Mouse (Mus musculus) midbrain, embryonic 11.5 days (tissue): ENCODE results near the gene Trpv5. TPM values are rescaled to one million over a fixed set of nuclear protein-coding genes. Genes with fewer than 3 reads are reported as not detected.

ENCODE experiments used
- ATAC-seq: fragments of 200-750 bp; cut with Nextera tagmentation; 2 replicates; pipeline ENCODE4 v1.8.0; 2017; ENCODE audit warnings: moderate TSS enrichment, moderate library complexity; ENCODE audit not compliant: low FRiP score
- DNase-seq: peaks from one replicate; pipeline ENCODE4 v3.0.0; 2015; ENCODE audit warnings: low spot score; ENCODE audit errors: missing footprints
- H3K27ac ChIP-seq: fragments of 300-500 bp; sonication (generic); 2 replicates; pipeline ENCODE4 v1.5.1; 2014; ENCODE audit warnings: low read depth, low read length
- H3K27me3 ChIP-seq: fragments of 300-500 bp; sonication (generic); 2 replicates; pipeline ENCODE4 v1.6.1; 2014; ENCODE audit warnings: mild to moderate bottlenecking, low read length, moderate library complexity, mixed read lengths; ENCODE audit not compliant: control insufficient read depth, insufficient read depth
- H3K36me3 ChIP-seq: fragments of 300-500 bp; sonication (generic); 2 replicates; pipeline ENCODE4 v1.6.1; 2014; ENCODE audit warnings: mild to moderate bottlenecking, low read length, moderate library complexity, mixed read lengths; ENCODE audit not compliant: control insufficient read depth, insufficient read depth
- H3K4me1 ChIP-seq: fragments of 300-500 bp; sonication (generic); 2 replicates; pipeline ENCODE4 v1.6.1; 2014; ENCODE audit warnings: low read length; ENCODE audit not compliant: control insufficient read depth, insufficient read depth
- H3K4me2 ChIP-seq: fragments of 300-500 bp; sonication (generic); 2 replicates; pipeline ENCODE4 v1.6.1; 2014; ENCODE audit warnings: mild to moderate bottlenecking, moderate library complexity
- H3K4me3 ChIP-seq: fragments of 300-500 bp; sonication (generic); 2 replicates; pipeline ENCODE4 v1.5.1; 2014; ENCODE audit warnings: low read depth, low read length
- H3K9ac ChIP-seq: fragments of 300-500 bp; sonication (generic); 2 replicates; pipeline ENCODE4 v1.6.1; 2014; ENCODE audit warnings: low read length
- H3K9me3 ChIP-seq: fragments of 300-500 bp; sonication (generic); 2 replicates; pipeline ENCODE4 v1.6.1; 2016; ENCODE audit warnings: low read length; ENCODE audit not compliant: control insufficient read depth
- WGBS: fragments of 180-500 bp; shearing (Covaris S2); extraction: QIAGEN DNeasy Blood & Tissue Kit; methylation state at CpG from one replicate; pipeline ENCODE4 v1.1.7; 2014; 5-methylcytosine and 5-hydroxymethylcytosine counted together
- polyA plus RNA-seq: library from polyadenylated mRNA; unstranded; fragments of >200 nt; fragmentation: Nextera tagmentation; extraction: Ambion mirVana; gene quantifications from 2 replicates; pipeline ENCODE4 v1.2.1, GENCODE M21; 2014

The Trpv5 gene
- polyA plus RNA-seq, 1 experiment from 2014 or later: not detected

- H3K4me2 ChIP-seq: no peak overlapping the region
- H3K9me3 ChIP-seq: no peaks in the 10 kb centered on the region
- H3K27me3 ChIP-seq: no peaks in the 10 kb centered on the region
- no peaks in the 10 kb centered on the region for H3K36me3 ChIP-seq
- H3K4me1 ChIP-seq: no peaks in the 10 kb centered on the region
- DNase-seq (no peak), ATAC-seq (no peak)
- no peak overlapping the region for H3K4me3 ChIP-seq
- no peak overlapping the region for H3K9ac ChIP-seq
- no peak overlapping the region for H3K27ac ChIP-seq
Observed at GRCm38 (mm10) chr6:41646672-41647071, 33.9 kb downstream of the Trpv5 start.

DNA sequence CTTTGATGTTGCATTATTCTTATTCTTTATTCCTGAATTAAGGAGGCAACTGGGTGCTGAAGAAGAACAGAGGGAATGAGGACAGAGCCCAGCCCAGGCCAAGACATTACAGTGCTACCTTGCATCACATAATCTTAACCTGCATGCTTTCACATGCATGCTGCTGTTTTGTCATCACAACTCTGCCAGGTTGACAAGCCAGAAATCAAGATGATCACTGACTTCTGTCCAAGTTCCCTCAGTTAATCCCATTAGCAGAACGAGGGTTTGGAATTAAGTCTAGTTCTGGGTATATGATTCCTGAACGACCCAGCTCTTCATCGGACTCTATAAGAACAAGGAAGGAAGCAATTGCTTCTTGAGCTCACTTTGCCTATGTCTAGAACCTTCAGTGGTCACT is 34.3 kb downstream of the Trpv5 start:
- Histone ChIP-seq H3K9me3 (no peaks in the 10 kb centered on the region), H3K4me1 (no peaks in the 10 kb centered on the region), H3K9ac (no peak overlapping the region), H3K4me3 (no peak overlapping the region), H3K27me3 (no peaks in the 10 kb centered on the region), H3K4me2 (no peak overlapping the region), H3K36me3 (no peaks in the 10 kb centered on the region), H3K27ac (no peak overlapping the region)
- WGBS: 81% methylated on average over 3 of the region's 3 CpGs
- ATAC-seq (no peak), DNase-seq (peak; percentile 47)

DNA sequence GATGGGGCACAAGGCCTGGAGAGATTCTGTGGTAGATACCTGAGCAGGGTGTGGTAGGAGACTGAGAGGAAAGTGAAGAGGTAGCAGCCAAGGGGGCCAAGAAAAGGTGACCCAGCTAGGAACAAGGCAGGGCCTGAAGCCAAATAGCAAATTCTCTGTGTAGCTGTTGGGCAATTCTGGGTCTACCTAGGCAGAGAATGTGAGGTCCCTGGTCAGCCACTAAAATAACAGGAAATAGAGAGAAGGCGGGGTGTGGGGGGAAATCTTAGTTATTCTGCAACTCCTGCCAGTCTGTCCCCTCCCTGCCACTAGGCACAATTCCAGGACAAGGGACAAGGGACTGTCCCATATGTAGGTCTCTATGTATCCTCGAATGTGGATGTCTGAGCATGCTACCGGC is 37.3 kb downstream of the Trpv5 start:
- DNase-seq: peak; percentile 28
- 91% methylated on average over 3 of the region's 3 CpGs for WGBS
- Histone ChIP-seq H3K4me3 (no peak overlapping the region), H3K9me3 (no peaks in the 10 kb centered on the region), H3K4me2 (no peak overlapping the region), H3K36me3 (no peaks in the 10 kb centered on the region), H3K27ac (no peak overlapping the region), H3K27me3 (no peaks in the 10 kb centered on the region), H3K4me1 (no peaks in the 10 kb centered on the region), H3K9ac (no peak overlapping the region)
- no peak for ATAC-seq

GRCm38 (mm10) chr6:41642765-41643164 is 37.8 kb downstream of the Trpv5 start:
- Histone ChIP-seq H3K36me3 (no peaks in the 10 kb centered on the region), H3K9me3 (no peaks in the 10 kb centered on the region), H3K4me3 (no peak overlapping the region), H3K27ac (no peak overlapping the region), H3K4me2 (no peak overlapping the region), H3K4me1 (no peaks in the 10 kb centered on the region), H3K27me3 (no peaks in the 10 kb centered on the region), H3K9ac (no peak overlapping the region)
- peak; percentile 60 for DNase-seq
- no peak for ATAC-seq
- WGBS: 88% methylated on average over 4 of the region's 4 CpGs

GRCm38 (mm10) chr6:41641173-41641866 is 39.2 kb downstream of the Trpv5 start:
- no peak overlapping the region for H3K4me3 ChIP-seq
- H3K4me2 ChIP-seq: no peak overlapping the region
- peak; percentile 54 for DNase-seq
- 79% methylated on average over 6 of the region's 6 CpGs for WGBS
- H3K27ac ChIP-seq: no peak overlapping the region
- no peak overlapping the region for H3K9ac ChIP-seq
- no peaks in the 10 kb centered on the region for H3K27me3 ChIP-seq
- no peak for ATAC-seq
- no peaks in the 10 kb centered on the region for H3K4me1 ChIP-seq
- no peaks in the 10 kb centered on the region for H3K36me3 ChIP-seq
- no peaks in the 10 kb centered on the region for H3K9me3 ChIP-seq

GRCm38 (mm10) chr6:41640449-41640848 is 40.1 kb downstream of the Trpv5 start:
- Histone ChIP-seq H3K27ac (no peak overlapping the region), H3K4me3 (no peak overlapping the region), H3K27me3 (no peaks in the 10 kb centered on the region), H3K4me1 (no peaks in the 10 kb centered on the region), H3K9ac (no peak overlapping the region), H3K9me3 (no peaks in the 10 kb centered on the region), H3K36me3 (no peaks in the 10 kb centered on the region), H3K4me2 (no peak overlapping the region)
- WGBS: 78% methylated on average over 3 of the region's 3 CpGs
- peak; percentile 26 for DNase-seq
- ATAC-seq: no peak

DNA sequence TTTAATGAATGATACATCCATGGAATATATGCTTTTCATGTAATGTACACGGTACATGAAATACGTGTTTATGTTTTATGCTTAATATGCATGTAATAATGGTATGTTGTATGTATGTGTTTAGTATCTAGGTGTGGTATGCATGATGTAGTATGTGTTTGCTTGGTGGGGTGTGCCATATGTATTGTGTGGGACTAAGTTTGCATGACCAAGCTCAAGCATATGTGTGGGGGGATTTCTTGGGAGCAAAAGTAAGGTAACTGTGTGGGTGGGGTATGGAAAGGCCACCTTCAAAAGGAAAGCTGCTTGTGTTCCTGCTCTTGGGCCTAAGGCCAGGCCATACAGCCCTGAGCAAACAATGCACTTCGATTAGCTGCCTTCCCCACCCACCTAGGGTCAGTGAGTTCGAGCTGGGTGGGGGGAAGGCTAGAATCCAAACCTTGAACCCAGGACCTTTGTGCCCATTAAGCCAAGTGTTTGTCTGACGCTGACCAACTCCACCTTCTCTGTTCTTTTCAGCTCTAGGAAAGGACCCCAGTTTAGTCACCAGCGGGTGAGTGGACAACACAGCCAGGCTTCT is 42.6 kb downstream of the Trpv5 start:
- no peaks in the 10 kb centered on the region for H3K4me1 ChIP-seq
- no peak overlapping the region for H3K27ac ChIP-seq
- WGBS: 82% methylated on average over 5 of the region's 6 CpGs
- DNase-seq (peak; percentile 53), ATAC-seq (no peak)
- H3K27me3 ChIP-seq: no peaks in the 10 kb centered on the region
- no peak overlapping the region for H3K4me2 ChIP-seq
- no peaks in the 10 kb centered on the region for H3K9me3 ChIP-seq
- no peak overlapping the region for H3K9ac ChIP-seq
- H3K36me3 ChIP-seq: no peaks in the 10 kb centered on the region
- H3K4me3 ChIP-seq: no peak overlapping the region

DNA sequence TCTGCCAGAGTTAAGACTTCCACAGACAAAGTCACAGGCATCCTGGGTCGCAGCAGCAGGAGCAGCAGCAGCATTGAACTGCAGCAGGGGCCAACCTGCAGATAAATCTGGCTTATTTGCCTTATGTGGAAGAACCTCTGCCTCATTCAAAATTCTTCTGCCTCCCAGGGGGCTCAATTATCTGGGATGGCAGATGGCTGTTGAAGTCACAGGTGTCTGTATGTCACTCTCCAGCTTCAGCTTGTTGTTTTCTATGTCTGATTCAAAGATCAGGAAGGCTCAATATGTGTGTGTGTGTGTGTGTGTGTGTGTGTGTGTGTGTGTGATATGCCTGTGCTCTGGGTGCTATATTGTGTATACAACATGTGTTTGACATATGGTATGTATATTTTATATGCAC is 43.2 kb downstream of the Trpv5 start:
- Histone ChIP-seq H3K9me3 (no peaks in the 10 kb centered on the region), H3K9ac (no peak overlapping the region), H3K27me3 (no peaks in the 10 kb centered on the region), H3K4me1 (no peaks in the 10 kb centered on the region), H3K4me3 (no peak overlapping the region), H3K27ac (no peak overlapping the region), H3K4me2 (no peak overlapping the region), H3K36me3 (no peaks in the 10 kb centered on the region)
- peak; percentile 30; the same call in 1 of the 2 replicates for ATAC-seq
- WGBS: 33% methylated on average over 1 of the region's 1 CpGs
- peak; percentile 44 for DNase-seq

DNA sequence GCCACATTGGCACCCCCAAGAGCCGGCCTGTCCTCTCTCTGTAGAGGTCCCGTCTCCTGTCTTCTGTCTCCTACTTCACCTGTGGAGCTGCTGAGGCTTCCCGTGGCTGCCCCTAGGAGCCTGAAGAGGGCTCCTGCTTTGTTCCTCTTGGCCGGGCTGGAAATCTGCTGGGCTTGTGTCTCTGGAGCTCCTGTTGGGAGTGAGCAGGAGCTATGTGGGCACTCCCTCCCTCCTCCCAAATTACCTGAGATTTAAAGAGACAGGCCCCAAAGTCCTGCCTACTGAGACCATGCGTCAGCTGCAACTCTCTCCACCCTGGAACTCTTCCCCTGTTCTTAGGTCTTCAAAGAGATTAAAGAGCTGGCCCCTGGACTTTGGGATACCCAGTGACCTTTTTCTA is 44.4 kb downstream of the Trpv5 start, which contains the start of gene Trpv6:
Trpv6 (minus strand) TSS at position 228 of the 400 bp plus-strand sequence.
- Histone ChIP-seq H3K4me1 (no peaks in the 10 kb centered on the region), H3K27me3 (no peaks in the 10 kb centered on the region), H3K27ac (no peak within 1 kb of the TSS), H3K9me3 (no peaks in the 10 kb centered on the region), H3K4me3 (no peak within 1 kb of the TSS), H3K9ac (no peak within 1 kb of the TSS), H3K36me3 (no peaks in the 10 kb centered on the region), H3K4me2 (no peak within 1 kb of the TSS)
- DNase-seq: peak; percentile 39
- ATAC-seq: no peak
- 20% methylated on average over 5 of the region's 5 CpGs for WGBS
